Mouse (Mus musculus): ENCODE measurements at regions not wholly inside any gene's neighbourhood (a gene's known extent, or its start where the extent isn't known, plus 50 kb on each side); places are given as distances from the start of the nearest gene placed in this dataset.

- Histone ChIP-seq H3K36me3 (no peaks in the 10 kb centered on the region), H3K27ac (no peak overlapping the region), H3K27me3 (no peaks in the 10 kb centered on the region), H3K4me2 (0 out of 2 replicates have a peak overlapping the region, but pooled peaks have one; percentile 21), H3K4me1 (replicated peaks) (no peaks in the 10 kb centered on the region), H3K9ac (no peak overlapping the region), H3K9me3 (replicated peaks) (no peaks in the 10 kb centered on the region), H3K4me3 (replicated peaks) (no peak overlapping the region)
- ATAC-seq (ENCODE audit: low read depth) (no peak), DNase-seq (no peak)
- 11% methylated on average over 9 of the region's 9 CpGs for WGBS (ENCODE audit: insufficient replicate concordance)
These were observed 84.4 kb upstream of the Cxadr start for GRCm38 (mm10) chr16:78216752-78217351.

- Histone ChIP-seq H3K4me2 (no peak overlapping the region), H3K27me3 (no peaks in the 10 kb centered on the region), H3K36me3 (no peaks in the 10 kb centered on the region), H3K9ac (no peak overlapping the region), H3K4me3 (replicated peaks) (no peak overlapping the region), H3K4me1 (replicated peaks) (no peaks in the 10 kb centered on the region), H3K27ac (no peak overlapping the region), H3K9me3 (replicated peaks) (no peaks in the 10 kb centered on the region)
- ATAC-seq (ENCODE audit: low read depth), result no peak
- WGBS (ENCODE audit: insufficient replicate concordance), result 67% methylated on average over 8 of the region's 8 CpGs
- no peak for DNase-seq
These were observed 89.6 kb upstream of the Cxadr start for GRCm38 (mm10) chr16:78211687-78212086.

GRCm38 (mm10) chr16:78208321-78208720 is 93.0 kb upstream of the Cxadr start:
- Histone ChIP-seq H3K9me3 (replicated peaks) (no peaks in the 10 kb centered on the region), H3K4me1 (replicated peaks) (no peaks in the 10 kb centered on the region), H3K4me3 (replicated peaks) (no peak overlapping the region), H3K27me3 (no peaks in the 10 kb centered on the region), H3K9ac (no peak overlapping the region), H3K4me2 (no peak overlapping the region), H3K36me3 (no peaks in the 10 kb centered on the region), H3K27ac (no peak overlapping the region)
- DNase-seq (no peak), ATAC-seq (ENCODE audit: low read depth) (no peak)
- 60% methylated on average over 5 of the region's 5 CpGs for WGBS (ENCODE audit: insufficient replicate concordance)

GRCm38 (mm10) chr16:78204332-78204731 is 97.0 kb upstream of the Cxadr start:
- Histone ChIP-seq H3K9ac (no peak overlapping the region), H3K27me3 (no peaks in the 10 kb centered on the region), H3K4me1 (replicated peaks) (peaks cover 3% of the 10 kb centered on the region; the same call in 1 of the 2 replicates), H3K27ac (no peak overlapping the region), H3K9me3 (replicated peaks) (no peaks in the 10 kb centered on the region), H3K4me2 (no peak overlapping the region), H3K4me3 (replicated peaks) (no peak overlapping the region), H3K36me3 (no peaks in the 10 kb centered on the region)
- DNase-seq (no peak), ATAC-seq (ENCODE audit: low read depth) (no peak)
- WGBS (ENCODE audit: insufficient replicate concordance), result 71% methylated on average over 9 of the region's 9 CpGs

GRCm38 (mm10) chr16:78200044-78200830 is 101.1 kb upstream of the Cxadr start:
- ATAC-seq (ENCODE audit: low read depth), result no peak
- H3K9me3 ChIP-seq (replicated peaks), result no peaks in the 10 kb centered on the region
- H3K9ac ChIP-seq, result no peak overlapping the region
- DNase-seq, result no peak
- 40% methylated on average over 12 of the region's 12 CpGs for WGBS (ENCODE audit: insufficient replicate concordance)
- no peak overlapping the region for H3K4me2 ChIP-seq
- H3K27ac ChIP-seq, result no peak overlapping the region
- no peaks in the 10 kb centered on the region for H3K27me3 ChIP-seq
- peaks cover 6% of the 10 kb centered on the region; the same call in 1 of the 2 replicates for H3K4me1 ChIP-seq (replicated peaks)
- no peak overlapping the region for H3K4me3 ChIP-seq (replicated peaks)
- H3K36me3 ChIP-seq, result no peaks in the 10 kb centered on the region

- Histone ChIP-seq H3K9ac (no peak overlapping the region), H3K36me3 (no peaks in the 10 kb centered on the region), H3K4me3 (replicated peaks) (no peak overlapping the region), H3K27ac (no peak overlapping the region), H3K27me3 (no peaks in the 10 kb centered on the region), H3K9me3 (replicated peaks) (no peaks in the 10 kb centered on the region), H3K4me1 (replicated peaks) (peaks cover 6% of the 10 kb centered on the region; the same call in 1 of the 2 replicates), H3K4me2 (no peak overlapping the region)
- 58% methylated on average over 10 of the region's 10 CpGs for WGBS (ENCODE audit: insufficient replicate concordance)
- DNase-seq (no peak), ATAC-seq (ENCODE audit: low read depth) (no peak)
These were observed 102.0 kb upstream of the Cxadr start for GRCm38 (mm10) chr16:78199252-78199651.

GRCm38 (mm10) chr16:78198642-78199121 is 102.6 kb upstream of the Cxadr start:
- 4% methylated on average over 16 of the region's 16 CpGs for WGBS (ENCODE audit: insufficient replicate concordance)
- ATAC-seq (ENCODE audit: low read depth), result no peak
- Histone ChIP-seq H3K27ac (no peak overlapping the region), H3K4me3 (replicated peaks) (no peak overlapping the region), H3K9ac (no peak overlapping the region), H3K4me1 (replicated peaks) (peaks cover 6% of the 10 kb centered on the region; the same call in 1 of the 2 replicates), H3K4me2 (no peak overlapping the region), H3K9me3 (replicated peaks) (no peaks in the 10 kb centered on the region), H3K27me3 (no peaks in the 10 kb centered on the region), H3K36me3 (no peaks in the 10 kb centered on the region)
- peak; percentile 11 for DNase-seq

GRCm38 (mm10) chr16:78197252-78197896 is 103.9 kb upstream of the Cxadr start:
- no peaks in the 10 kb centered on the region for H3K9me3 ChIP-seq (replicated peaks)
- H3K4me3 ChIP-seq (replicated peaks), result no peak overlapping the region
- H3K36me3 ChIP-seq, result no peaks in the 10 kb centered on the region
- H3K4me2 ChIP-seq, result no peak overlapping the region
- H3K27me3 ChIP-seq, result no peaks in the 10 kb centered on the region
- no peak for ATAC-seq (ENCODE audit: low read depth)
- H3K4me1 ChIP-seq (replicated peaks), result peaks cover 6% of the 10 kb centered on the region; the same call in 1 of the 2 replicates
- 10% methylated on average over 10 of the region's 10 CpGs for WGBS (ENCODE audit: insufficient replicate concordance)
- no peak overlapping the region for H3K27ac ChIP-seq
- H3K9ac ChIP-seq, result no peak overlapping the region
- peak; percentile 28 for DNase-seq

GRCm38 (mm10) chr16:78170627-78171605 is 130.4 kb upstream of the Cxadr start:
- H3K27me3 ChIP-seq, result no peaks in the 10 kb centered on the region
- no peak overlapping the region for H3K27ac ChIP-seq
- no peaks in the 10 kb centered on the region for H3K4me1 ChIP-seq (replicated peaks)
- WGBS (ENCODE audit: insufficient replicate concordance), result 61% methylated on average over 9 of the region's 9 CpGs
- no peak overlapping the region for H3K9ac ChIP-seq
- H3K4me3 ChIP-seq (replicated peaks), result no peak overlapping the region
- DNase-seq (no peak), ATAC-seq (ENCODE audit: low read depth) (no peak)
- H3K9me3 ChIP-seq (replicated peaks), result no peaks in the 10 kb centered on the region
- H3K4me2 ChIP-seq, result no peak overlapping the region
- H3K36me3 ChIP-seq, result no peaks in the 10 kb centered on the region

GRCm38 (mm10) chr16:78156876-78157232 is 144.4 kb upstream of the Cxadr start:
- Histone ChIP-seq H3K4me2 (no peak overlapping the region), H3K4me1 (replicated peaks) (no peaks in the 10 kb centered on the region), H3K4me3 (replicated peaks) (no peak overlapping the region), H3K9me3 (replicated peaks) (no peaks in the 10 kb centered on the region), H3K27me3 (no peaks in the 10 kb centered on the region), H3K9ac (no peak overlapping the region), H3K27ac (no peak overlapping the region), H3K36me3 (no peaks in the 10 kb centered on the region)
- no peak for ATAC-seq (ENCODE audit: low read depth)
- no peak for DNase-seq
- 53% methylated on average over 3 of the region's 3 CpGs for WGBS (ENCODE audit: insufficient replicate concordance)
